Mouse (Mus musculus): ENCODE data around the gene Tnfrsf13b.
"Not testable (repeated sequence)": the region's sequence is repeated elsewhere in the genome, so short reads cannot be mapped to it uniquely, and the experiment has no call there.

Tnfrsf13b gene

GRCm38 (mm10) chr11:61174821-61175658 is 48.5 kb downstream of the Tnfrsf13b start, which contains the start of gene Usp22:
Usp22 (minus strand) TSS chr11:61175055.
- peak; percentile 100 for DNase-seq

GRCm38 (mm10) chr11:61175778-61176177 is 49.2 kb downstream of the Tnfrsf13b start:
- DNase-seq = no peak

GRCm38 (mm10) chr11:61176321-61176720 is 49.8 kb downstream of the Tnfrsf13b start:
- no peak for DNase-seq

GRCm38 (mm10) chr11:61180361-61180760 is 53.8 kb downstream of the Tnfrsf13b start:
- DNase-seq = no peak

- DNase-seq = no peak
Observed at GRCm38 (mm10) chr11:61181624-61182023, 55.1 kb downstream of the Tnfrsf13b start.

- DNase-seq = no peak
Observed at GRCm38 (mm10) chr11:61183820-61184219, 57.3 kb downstream of the Tnfrsf13b start.

- no peak for DNase-seq
Observed at GRCm38 (mm10) chr11:61190776-61191175, 64.2 kb downstream of the Tnfrsf13b start.

- not testable (repeated sequence) for DNase-seq
Observed at GRCm38 (mm10) chr11:61192123-61192522, 65.6 kb downstream of the Tnfrsf13b start.

- no peak for DNase-seq
Observed at GRCm38 (mm10) chr11:61192779-61193178, 66.2 kb downstream of the Tnfrsf13b start.

GRCm38 (mm10) chr11:61193392-61193791 is 66.8 kb downstream of the Tnfrsf13b start:
- peak; percentile 51 to 80 for DNase-seq

- DNase-seq = no peak
Observed at GRCm38 (mm10) chr11:61196616-61197353, 70.2 kb downstream of the Tnfrsf13b start.

GRCm38 (mm10) chr11:61197935-61198334 is 71.4 kb downstream of the Tnfrsf13b start:
- no peak for DNase-seq
